Mouse (Mus musculus): ENCODE measurements around the gene Chkb.
A peak's percentile ranks its signal among the peaks of the same experiment; 100 is the strongest.

The Chkb gene

DNA sequence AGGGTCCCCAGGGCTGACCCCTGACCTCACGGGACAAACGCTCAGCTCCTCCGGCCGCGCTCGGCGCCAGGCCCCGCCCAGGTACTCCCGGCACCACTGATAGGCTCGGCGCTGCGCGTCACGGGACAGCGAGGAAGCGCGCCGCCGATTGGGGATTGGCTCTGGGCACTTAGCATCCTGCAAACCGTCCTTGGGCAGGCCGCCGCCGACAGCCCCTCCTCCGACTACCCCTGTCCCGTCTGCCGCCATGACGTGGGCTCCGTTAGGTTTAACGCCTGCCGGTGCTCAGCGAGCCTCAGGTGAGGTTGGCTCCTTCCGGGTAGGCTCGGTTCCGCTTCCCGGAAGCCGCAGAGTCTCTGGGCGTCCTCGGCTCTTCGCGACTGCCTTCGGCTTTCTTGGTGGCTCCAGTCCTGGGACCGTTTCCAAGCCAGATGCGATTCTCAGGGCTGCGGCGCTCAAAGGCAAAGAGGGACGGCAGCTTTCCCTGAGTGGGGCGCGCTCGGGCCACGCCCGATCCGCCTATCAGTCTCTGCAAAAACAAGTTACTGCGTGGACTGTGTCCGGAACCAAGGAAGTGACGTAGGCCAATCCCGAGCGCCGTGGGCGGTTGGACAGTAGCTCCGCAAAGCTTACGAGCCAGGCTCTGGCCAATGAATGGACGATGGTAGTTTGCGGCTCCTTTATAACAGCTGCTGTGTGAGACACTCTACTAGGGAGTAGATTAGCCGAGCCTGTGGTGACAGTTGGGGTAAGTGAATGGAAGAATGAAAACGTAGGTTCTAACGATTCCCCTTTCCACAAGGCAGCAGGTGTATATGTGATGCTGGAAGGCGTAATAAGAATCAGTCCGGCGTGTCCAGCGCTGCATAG is at the start of gene Chkb, which contains the start of the genes C730034F03Rik and Gm44502:
Chkb (minus strand) TSS at position 557 of the 870 bp plus-strand sequence.
C730034F03Rik (plus strand) TSS at position 238 of the 870 bp plus-strand sequence.
Gm44502 (minus strand) TSS at position 345 of the 870 bp plus-strand sequence.
- peak; percentile 88 for DNase-seq (ENCODE audit: low read depth, low spot score)

- DNase-seq (ENCODE audit: low read depth, low spot score), result no peak
Measured at GRCm38 (mm10) chr15:89478622-89479021, 48.9 kb upstream of the Chkb start.

DNA sequence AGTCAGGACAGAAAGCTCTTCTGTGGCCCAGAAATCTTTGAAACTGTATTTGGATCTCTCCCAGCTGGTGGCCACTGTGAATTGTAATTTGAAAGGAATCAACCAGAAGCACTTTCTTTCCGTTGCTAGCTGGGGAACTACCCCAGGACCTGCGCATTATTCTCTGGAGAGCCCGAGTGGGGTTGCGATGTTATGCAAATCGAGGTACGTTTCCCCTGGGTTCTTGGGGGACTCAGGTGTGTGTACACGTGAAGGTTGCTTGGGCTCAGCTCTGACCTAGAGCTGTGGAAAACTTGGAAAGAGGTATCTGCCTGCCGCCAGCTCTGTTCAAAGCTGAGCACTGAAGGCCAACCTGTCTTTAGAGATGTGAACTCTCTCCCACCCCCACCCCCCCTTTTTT is 48.1 kb upstream of the Chkb start:
- DNase-seq (ENCODE audit: low read depth, low spot score), result peak; percentile 69

GRCm38 (mm10) chr15:89477091-89477491 is 47.4 kb upstream of the Chkb start, which contains the start of gene Arsa:
TSS of gene Arsa (minus strand) at chr15:89477425.
- peak; percentile 45 for DNase-seq (ENCODE audit: low read depth, low spot score)

GRCm38 (mm10) chr15:89476475-89476815 is 46.7 kb upstream of the Chkb start:
- no peak for DNase-seq (ENCODE audit: low read depth, low spot score)

DNA sequence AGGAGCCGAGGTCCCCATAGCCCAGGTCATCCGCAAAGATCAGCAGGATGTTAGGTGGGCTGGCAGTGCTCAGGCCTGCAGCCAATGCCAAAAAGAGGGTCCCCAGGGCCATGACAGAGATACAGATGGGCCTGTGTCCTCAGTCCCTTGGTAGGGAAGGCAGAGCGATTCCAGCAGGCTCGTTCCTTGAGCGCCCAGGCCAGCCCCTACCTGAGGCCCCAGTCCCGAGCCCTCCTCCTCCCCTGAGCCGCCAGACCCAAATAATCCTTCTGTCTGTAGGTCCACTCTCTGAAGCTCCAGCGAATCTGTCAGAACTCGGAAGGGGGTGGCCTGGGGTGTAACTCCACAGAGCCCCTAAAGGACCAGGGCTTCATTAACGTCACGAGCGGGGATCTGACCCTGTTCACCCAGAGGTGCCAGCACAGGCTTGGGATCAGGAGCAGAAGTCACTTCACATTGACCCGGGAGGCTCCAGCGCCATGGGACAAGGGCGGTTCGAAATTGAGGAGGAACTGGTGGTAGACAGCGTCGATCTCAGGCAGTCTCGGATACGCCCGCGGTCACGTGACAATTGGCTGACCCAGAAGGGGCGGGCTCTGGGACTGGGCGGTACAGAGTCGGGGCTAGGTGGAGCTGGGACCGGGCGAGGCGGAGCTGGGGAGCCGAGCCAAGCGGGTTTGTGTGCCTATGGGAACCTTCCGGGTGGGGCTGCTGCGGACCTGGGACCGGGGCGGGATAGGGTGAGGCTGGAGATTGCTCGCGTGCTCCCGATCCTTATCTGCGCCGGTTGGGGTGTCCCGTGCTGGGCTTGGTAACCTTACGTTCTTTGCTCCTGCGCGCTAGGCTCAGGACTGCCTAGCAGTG is 46.1 kb upstream of the Chkb start:
- DNase-seq (ENCODE audit: low read depth, low spot score), result peak; percentile 93

DNA sequence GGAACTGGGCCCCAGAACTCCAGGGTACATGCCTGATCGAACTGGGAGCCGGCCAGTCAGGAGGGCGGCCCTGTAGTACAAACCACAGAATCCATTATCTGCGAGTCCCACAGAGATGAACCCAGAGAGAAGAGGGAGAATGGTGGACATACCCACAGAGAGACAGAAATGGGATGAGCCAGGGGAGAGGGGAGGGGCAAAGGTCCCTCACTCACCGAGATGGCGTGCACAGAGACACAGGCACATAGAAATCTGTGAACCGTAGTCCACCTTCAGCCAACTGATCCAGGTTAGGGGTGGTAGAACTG is 45.5 kb upstream of the Chkb start:
- no peak for DNase-seq (ENCODE audit: low read depth, low spot score)

- no peak for DNase-seq (ENCODE audit: low read depth, low spot score)
Measured at GRCm38 (mm10) chr15:89474596-89475292, 45.0 kb upstream of the Chkb start.

- no peak for DNase-seq (ENCODE audit: low read depth, low spot score)
Measured at GRCm38 (mm10) chr15:89473921-89474320, 44.2 kb upstream of the Chkb start.

DNA sequence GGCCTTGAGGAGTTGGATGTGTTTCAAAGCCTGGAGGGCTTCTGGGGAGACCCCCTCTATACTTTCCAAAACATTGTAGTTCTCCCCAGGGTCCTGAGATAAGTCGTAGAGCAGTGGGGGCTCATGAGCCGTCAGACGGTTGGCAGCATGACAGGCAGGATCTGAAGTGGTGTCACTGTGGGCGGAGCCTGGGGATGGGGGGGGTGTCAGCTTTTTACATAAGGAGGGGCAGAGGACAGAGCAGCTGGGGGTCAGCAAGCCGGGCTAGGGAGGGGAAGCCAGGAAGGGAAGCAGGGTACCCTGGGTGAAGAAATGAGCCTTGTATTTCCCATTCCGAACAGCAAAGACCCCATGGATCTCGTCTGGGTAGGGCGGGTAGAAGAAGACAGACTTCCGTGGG is 43.7 kb upstream of the Chkb start:
- no peak for DNase-seq (ENCODE audit: low read depth, low spot score)

DNA sequence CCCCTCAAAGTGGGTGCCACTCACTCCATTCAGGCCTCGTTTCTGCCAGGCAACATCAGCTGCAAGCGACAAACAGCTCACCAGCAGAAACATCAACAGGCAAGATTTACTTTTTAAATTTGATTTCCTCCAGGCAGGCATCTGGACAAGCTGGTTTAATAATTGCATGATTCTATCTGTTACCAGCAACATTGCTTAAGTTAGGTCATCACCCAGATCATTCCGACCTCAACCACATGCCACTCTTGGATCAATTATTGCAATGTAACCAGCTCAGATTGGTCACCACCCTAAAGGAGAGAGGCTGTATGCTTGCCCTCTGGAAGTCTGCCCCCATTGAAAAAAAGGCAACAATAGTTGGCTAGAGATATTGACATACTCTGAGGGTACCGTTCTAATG is 41.8 kb upstream of the Chkb start:
- no peak for DNase-seq (ENCODE audit: low read depth, low spot score)

DNA sequence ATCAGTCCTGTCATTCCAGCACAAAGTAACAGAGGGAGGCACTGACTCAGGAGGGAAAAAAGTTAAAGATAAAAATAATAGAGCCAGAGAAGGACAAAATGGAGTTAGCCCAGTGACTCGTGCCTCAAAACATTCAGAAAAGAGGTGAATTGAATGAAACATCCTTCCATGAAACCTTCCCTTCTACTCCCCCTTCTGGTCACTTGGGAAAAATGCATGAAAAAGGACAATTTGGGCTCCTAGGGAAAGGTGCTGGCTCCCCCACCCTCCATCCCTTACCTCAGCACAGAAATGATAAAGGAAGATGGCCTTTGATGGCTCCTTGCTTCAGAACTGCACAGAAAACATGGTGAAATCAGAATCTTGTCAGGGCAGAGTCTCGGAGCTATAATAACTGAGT is 38.9 kb upstream of the Chkb start:
- DNase-seq (ENCODE audit: low read depth, low spot score), result peak; percentile 64

DNA sequence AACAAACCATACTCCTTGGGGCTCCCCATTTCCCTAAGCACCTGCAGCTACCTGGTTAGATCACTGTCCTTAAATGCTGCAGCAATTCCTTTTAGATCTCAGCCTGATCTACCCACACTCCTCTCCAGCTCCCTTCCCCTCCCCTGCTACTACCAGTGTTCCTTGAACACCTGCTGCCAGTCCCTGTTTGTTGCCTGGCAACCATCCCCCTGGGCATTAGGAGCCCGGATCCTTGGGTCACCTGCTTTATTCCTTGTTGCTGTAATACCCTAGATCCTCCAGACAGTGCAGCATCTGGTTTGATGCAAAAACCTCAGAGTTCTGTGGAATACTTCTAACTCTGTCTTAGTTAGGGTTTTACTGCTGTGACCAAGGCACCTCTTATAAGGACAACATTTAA is 35.3 kb upstream of the Chkb start:
- DNase-seq (ENCODE audit: low read depth, low spot score), result peak; percentile 58

- DNase-seq (ENCODE audit: low read depth, low spot score), result peak; percentile 66
Measured at GRCm38 (mm10) chr15:89463334-89464235, 33.9 kb upstream of the Chkb start.

DNA sequence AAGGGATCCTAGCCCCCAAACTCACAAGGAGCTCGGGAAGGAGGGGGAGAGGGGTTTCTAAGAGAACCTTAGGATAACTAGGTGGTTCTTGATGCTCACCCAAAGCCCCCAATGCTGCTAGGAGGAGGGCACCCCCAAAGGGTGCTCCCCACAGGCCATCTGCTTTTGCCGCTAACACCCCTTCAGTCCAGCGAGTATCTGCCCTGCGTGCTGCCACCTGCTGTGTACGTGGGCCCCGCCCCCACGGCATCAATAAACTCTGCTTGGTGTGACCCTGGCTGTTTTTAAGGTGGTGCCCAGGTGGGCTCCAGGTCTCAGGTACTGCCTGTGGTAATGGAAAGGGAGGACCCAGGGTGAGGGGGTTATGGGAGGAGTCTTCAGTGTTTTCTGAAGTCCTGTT is 32.5 kb upstream of the Chkb start:
- no peak for DNase-seq (ENCODE audit: low read depth, low spot score)

DNA sequence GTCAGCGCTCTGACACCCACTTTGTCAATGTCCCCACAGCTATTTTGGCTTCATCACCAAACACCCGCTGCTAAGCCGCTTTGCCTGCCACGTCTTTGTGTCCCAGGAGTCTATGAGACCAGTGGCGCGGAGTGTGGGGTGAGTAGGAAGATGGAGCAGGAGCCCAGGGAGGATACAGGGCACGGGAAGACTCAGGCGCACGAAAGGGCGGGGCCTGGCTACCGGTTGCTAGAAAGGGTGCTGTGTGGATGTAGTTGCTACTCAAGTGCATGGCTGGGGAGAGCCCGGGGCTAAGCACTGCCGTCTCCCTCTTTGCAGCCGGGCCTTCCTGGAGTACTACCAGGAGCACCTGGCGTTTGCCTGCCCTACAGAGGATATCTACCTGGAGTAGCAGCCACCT is 31.6 kb upstream of the Chkb start:
- no peak for DNase-seq (ENCODE audit: low read depth, low spot score)

DNA sequence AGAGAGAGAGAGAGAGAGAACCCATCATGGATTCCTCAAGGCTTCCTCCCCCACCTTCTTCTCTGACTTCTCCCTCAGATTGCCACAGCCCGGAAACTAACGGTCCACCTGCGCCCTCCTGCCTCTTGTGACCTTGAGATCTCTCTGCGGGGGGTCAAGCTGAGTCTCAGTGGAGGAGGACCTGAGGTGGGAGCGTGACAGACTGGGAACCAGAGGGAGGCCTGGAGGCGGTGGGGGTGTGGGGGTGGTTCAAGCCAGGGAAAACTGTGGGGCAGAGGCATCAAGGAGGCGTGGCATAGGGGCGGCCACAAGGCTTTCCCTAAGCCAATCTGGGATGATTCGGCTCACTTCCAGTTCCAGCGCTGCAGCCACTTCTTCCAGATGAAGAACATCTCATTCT is 30.6 kb upstream of the Chkb start:
- peak; percentile 67 for DNase-seq (ENCODE audit: low read depth, low spot score)

GRCm38 (mm10) chr15:89459821-89460220 is 30.1 kb upstream of the Chkb start:
- DNase-seq (ENCODE audit: low read depth, low spot score), result no peak

GRCm38 (mm10) chr15:89458942-89459341 is 29.2 kb upstream of the Chkb start:
- DNase-seq (ENCODE audit: low read depth, low spot score), result no peak

- DNase-seq (ENCODE audit: low read depth, low spot score), result no peak
Measured at GRCm38 (mm10) chr15:89455642-89456041, 25.9 kb upstream of the Chkb start.

- no peak for DNase-seq (ENCODE audit: low read depth, low spot score)
Measured at GRCm38 (mm10) chr15:89454857-89455256, 25.1 kb upstream of the Chkb start.

All from ES-CJ7 (cell line).